In the genomic region with DNA sequence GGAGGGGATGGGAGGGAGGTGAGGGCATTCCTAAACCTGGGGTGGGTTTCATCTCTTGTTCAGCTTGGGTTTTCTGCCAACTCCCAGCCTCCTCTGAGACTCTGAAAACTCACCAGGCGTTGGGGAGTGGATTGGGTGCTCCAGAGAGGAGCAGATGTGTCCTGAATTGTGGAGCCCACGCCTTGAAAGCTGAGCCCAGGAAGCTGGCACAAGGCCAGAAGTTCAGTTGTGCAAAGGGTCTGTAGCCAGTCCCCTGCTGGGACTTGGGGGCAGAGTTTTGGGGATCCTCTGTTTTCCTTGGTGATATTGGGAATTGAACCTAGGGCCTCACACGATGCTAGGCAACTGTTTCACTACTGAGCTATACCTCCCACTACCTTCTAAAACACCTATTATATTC, we compare ENCODE assay signal across 16 mouse cellular contexts.
"Had no signal": no experiment of that assay in that cellular context is flagged by ENCODE, and none has a peak within 500 bp of the region (broad histone marks: within the 10 kb centered on the region; RNA-seq: fewer than 3 reads in every experiment).

No protein-coding gene starts in this region.

- H3K4me2 ChIP-seq: limb, embryonic 13.5 days; liver, embryonic 12.5 days; midbrain, embryonic 15.5 days; neural tube, embryonic 13.5 days had no signal

- H3K27me3 ChIP-seq: midbrain, embryonic 15.5 days; neural tube, embryonic 13.5 days had no signal

- H3K9me3 ChIP-seq: limb, embryonic 13.5 days; liver, embryonic 12.5 days; midbrain, embryonic 10.5 days; midbrain, embryonic 15.5 days; neural tube, embryonic 13.5 days had no signal

- H3K9ac ChIP-seq: limb, embryonic 13.5 days; liver, embryonic 12.5 days; midbrain, embryonic 15.5 days; neural tube, embryonic 13.5 days had no signal

- H3K27ac ChIP-seq: limb, embryonic 13.5 days; liver, embryonic 12.5 days; midbrain, embryonic 10.5 days; midbrain, embryonic 15.5 days; neural tube, embryonic 13.5 days had no signal

- H3K36me3 ChIP-seq: limb, embryonic 13.5 days; liver, embryonic 12.5 days; midbrain, embryonic 10.5 days; midbrain, embryonic 15.5 days; neural tube, embryonic 13.5 days had no signal

- H3K4me1 ChIP-seq: midbrain, embryonic 15.5 days; neural tube, embryonic 13.5 days had no signal

- H3K4me3 ChIP-seq: limb, embryonic 13.5 days; liver, embryonic 12.5 days; midbrain, embryonic 10.5 days; midbrain, embryonic 15.5 days; neural tube, embryonic 13.5 days had no signal

- ATAC-seq: inflammation-experienced regulatory T-cells, adult 6 months; liver, embryonic 12.5 days; midbrain, embryonic 15.5 days had no signal

- DNase-seq: kidney, adult 18-20 months; kidney, postnatal 10 days; left cerebral cortex, postnatal 4 days; lung, adult 18-20 months; lung, postnatal 10 days; lung, postnatal 4 days; right cerebral cortex, adult 18-20 months; right cerebral cortex, postnatal 25 days; thymus, adult 2 months; thymus, postnatal 25 days had no signal
